Mouse (Mus musculus): ENCODE measurements around the gene Gm28051. TPM values are rescaled to one million over a fixed set of nuclear protein-coding genes. Genes with fewer than 3 reads are reported as not detected.

The Gm28051 gene
- polyA plus RNA-seq, 1 experiment from 2014 or later: not detected

DNA sequence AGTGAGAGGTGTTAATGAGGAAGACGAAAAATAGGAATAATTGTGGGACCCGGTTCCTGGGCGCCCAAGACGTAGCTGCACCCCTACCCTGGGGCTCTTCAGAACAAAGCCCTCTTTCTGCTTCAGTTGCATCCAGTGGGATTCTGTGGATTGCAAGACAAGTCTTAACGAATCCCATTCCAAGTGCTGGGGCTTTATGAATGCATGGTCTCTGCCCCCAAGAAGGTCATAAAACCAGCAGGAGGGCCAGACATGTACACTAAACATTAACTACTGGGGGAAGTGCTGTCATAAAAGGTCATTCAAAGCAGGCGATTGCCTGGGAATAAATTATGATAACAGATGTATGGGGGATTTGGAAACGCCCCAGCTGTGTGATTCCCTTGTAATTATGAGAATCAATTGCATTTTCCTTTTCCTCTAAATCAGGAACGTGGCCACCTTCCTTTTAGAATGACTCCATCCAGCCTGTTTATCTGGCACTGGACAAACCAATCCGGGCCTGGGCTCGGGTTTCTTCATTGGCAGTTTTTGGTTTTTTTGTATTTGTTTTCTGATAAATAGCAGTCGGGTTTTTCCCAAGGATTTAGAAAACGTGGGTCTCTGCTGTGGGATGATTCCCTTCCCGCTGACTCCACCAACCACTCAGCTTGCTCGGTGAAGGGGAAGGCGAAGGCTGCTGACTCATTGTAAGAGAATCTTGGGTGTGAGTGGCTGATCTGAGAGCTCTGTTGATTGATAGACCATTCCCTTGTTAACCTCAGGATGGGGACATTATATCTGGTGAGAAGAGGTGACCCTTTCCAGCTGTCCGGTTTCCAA is 26.6 kb downstream of the Gm28051 start:
- Histone ChIP-seq H3K27ac (ENCODE audit: low read depth, low read length) (peak overlapping the region; percentile 82), H3K27me3 (ENCODE audit: control insufficient read depth, insufficient read depth, low read length) (no peaks in the 10 kb centered on the region), H3K9ac (ENCODE audit: low read depth, low read length) (0 out of 2 replicates have a peak overlapping the region, but pooled peaks have one; percentile 23), H3K4me1 (ENCODE audit: control insufficient read depth, insufficient read depth, low read length) (peaks cover 16% of the 10 kb centered on the region), H3K4me3 (ENCODE audit: low read length) (no peak overlapping the region), H3K36me3 (ENCODE audit: control insufficient read depth, insufficient read depth, low read length) (no peaks in the 10 kb centered on the region), H3K9me3 (ENCODE audit: control insufficient read depth, low read length) (no peaks in the 10 kb centered on the region), H3K4me2 (replicated peaks; ENCODE audit: low read depth, low read length) (peak overlapping the region; percentile 44)
- ATAC-seq (ENCODE audit: low FRiP score, low TSS enrichment): peak; percentile 44
- WGBS: 15% methylated on average over 16 of the region's 16 CpGs

DNA sequence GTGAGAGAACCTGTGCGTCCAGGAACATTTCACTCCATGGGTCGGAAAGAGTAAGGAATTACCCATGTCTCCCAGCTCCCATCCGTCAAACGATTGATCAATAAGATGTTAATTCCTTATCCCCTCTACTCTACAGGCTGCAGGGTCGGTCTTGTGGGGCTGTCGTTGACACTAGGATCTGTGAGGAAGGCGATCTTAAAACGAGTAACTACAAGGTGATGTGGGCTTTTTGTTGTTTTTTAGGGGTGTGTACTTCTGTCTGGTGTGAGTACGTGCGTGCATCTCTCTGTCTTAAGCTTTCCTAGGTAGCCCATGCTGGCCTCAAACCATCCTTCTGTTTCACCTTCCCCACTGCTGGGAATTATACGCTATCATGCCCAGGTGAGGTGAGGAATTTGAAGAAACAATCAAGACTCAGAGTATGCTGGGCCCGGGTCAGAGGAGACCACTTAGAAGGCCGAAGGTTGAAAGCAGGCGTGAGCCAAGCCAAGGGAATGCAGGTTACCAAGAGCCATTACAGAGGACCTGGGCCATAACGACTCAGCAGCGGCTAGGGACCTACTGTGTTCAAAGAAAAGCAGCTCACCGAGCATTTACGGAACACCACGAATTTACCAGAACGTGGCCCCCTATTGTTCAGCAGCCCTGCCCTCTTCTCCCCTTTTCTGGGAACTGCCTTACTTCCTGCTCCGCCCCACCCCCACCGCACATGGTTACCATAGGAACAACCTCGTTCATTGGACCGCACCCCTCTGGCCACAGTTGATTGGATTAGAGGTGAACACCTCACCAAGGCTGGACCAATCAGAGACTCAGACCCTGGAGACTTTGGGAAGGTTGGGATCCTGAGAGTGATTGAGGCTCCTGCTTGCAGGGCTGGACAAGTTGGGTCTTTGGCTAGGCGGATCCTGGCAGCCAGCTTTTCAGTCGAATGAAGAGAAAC is 27.4 kb downstream of the Gm28051 start:
- WGBS: 31% methylated on average over 26 of the region's 26 CpGs
- ATAC-seq (ENCODE audit: low FRiP score, low TSS enrichment): peak; percentile 98
- Histone ChIP-seq H3K4me2 (replicated peaks; ENCODE audit: low read depth, low read length) (peak overlapping the region; percentile 44), H3K27me3 (ENCODE audit: control insufficient read depth, insufficient read depth, low read length) (no peaks in the 10 kb centered on the region), H3K27ac (ENCODE audit: low read depth, low read length) (peak overlapping the region; percentile 82), H3K4me3 (ENCODE audit: low read length) (peak overlapping the region; percentile 22; the same call in 1 of the 2 replicates), H3K9me3 (ENCODE audit: control insufficient read depth, low read length) (no peaks in the 10 kb centered on the region), H3K36me3 (ENCODE audit: control insufficient read depth, insufficient read depth, low read length) (no peaks in the 10 kb centered on the region), H3K9ac (ENCODE audit: low read depth, low read length) (0 out of 2 replicates have a peak overlapping the region, but pooled peaks have one; percentile 23), H3K4me1 (ENCODE audit: control insufficient read depth, insufficient read depth, low read length) (peaks cover 16% of the 10 kb centered on the region)

DNA sequence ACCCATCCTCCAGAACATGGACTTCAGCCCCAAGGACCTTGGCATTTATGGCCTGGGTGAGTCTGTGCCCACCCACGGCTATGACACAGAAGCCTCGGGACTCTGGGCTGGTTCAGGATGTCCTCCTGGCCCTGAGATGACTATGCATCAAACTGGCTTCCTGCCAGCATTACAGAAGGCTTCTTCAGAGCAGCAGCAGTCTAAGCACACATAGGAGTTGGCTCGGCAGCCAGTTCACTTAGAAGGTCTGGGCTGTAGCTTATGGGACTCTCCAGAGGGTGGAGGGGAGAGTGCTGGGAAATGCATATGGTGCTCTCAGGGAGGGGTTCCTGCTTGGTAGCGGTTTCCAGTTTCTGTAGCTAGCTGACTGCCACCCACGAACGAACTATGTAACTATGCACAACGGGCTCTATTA is 31.8 kb downstream of the Gm28051 start:
- no peaks in the 10 kb centered on the region for H3K9me3 ChIP-seq (ENCODE audit: control insufficient read depth, low read length)
- 77% methylated on average over 7 of the region's 7 CpGs for WGBS

GRCm38 (mm10) chr12:102725146-102725545 is 32.4 kb downstream of the Gm28051 start:
- Histone ChIP-seq H3K4me2 (replicated peaks; ENCODE audit: low read depth, low read length) (no peak overlapping the region), H3K4me1 (ENCODE audit: control insufficient read depth, insufficient read depth, low read length) (peaks cover 4% of the 10 kb centered on the region; the same call in 1 of the 2 replicates), H3K9ac (ENCODE audit: low read depth, low read length) (no peak overlapping the region), H3K27ac (ENCODE audit: low read depth, low read length) (no peak overlapping the region), H3K4me3 (ENCODE audit: low read length) (no peak overlapping the region), H3K36me3 (ENCODE audit: control insufficient read depth, insufficient read depth, low read length) (no peaks in the 10 kb centered on the region), H3K9me3 (ENCODE audit: control insufficient read depth, low read length) (no peaks in the 10 kb centered on the region), H3K27me3 (ENCODE audit: control insufficient read depth, insufficient read depth, low read length) (no peaks in the 10 kb centered on the region)
- ATAC-seq (ENCODE audit: low FRiP score, low TSS enrichment): no peak
- WGBS: 95% methylated on average over 6 of the region's 6 CpGs

More for the DNA sequence above, 31.8 kb downstream of the Gm28051 start:
- H3K4me1 ChIP-seq (ENCODE audit: control insufficient read depth, insufficient read depth, low read length): peaks cover 7% of the 10 kb centered on the region; the same call in 1 of the 2 replicates
- H3K4me2 ChIP-seq (replicated peaks; ENCODE audit: low read depth, low read length): no peak overlapping the region
- H3K4me3 ChIP-seq (ENCODE audit: low read length): no peak overlapping the region
- H3K36me3 ChIP-seq (ENCODE audit: control insufficient read depth, insufficient read depth, low read length): no peaks in the 10 kb centered on the region
- no peaks in the 10 kb centered on the region for H3K27me3 ChIP-seq (ENCODE audit: control insufficient read depth, insufficient read depth, low read length)
- no peak for ATAC-seq (ENCODE audit: low FRiP score, low TSS enrichment)
- H3K9ac ChIP-seq (ENCODE audit: low read depth, low read length): no peak overlapping the region
- H3K27ac ChIP-seq (ENCODE audit: low read depth, low read length): no peak overlapping the region

DNA sequence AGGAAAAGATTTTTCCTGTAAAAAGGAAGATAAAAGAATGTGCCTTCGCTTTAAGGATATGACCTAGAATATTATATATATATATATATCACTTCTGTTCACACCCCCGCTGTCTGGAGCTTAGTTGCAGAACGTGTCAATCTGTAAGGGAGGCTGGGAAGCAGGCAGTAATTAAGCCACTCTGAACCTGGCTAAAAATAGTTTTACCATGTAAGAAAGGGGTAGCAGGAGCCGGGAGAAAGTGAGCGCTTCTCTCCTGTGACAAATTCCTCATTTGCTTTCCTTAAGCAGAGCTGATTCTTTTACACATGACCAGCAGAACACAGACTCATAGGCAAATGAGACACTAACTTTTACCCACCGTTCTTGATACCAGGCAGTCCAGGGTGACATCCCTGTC is 33.7 kb downstream of the Gm28051 start:
- no peak overlapping the region for H3K9ac ChIP-seq (ENCODE audit: low read depth, low read length)
- H3K4me3 ChIP-seq (ENCODE audit: low read length): no peak overlapping the region
- no peaks in the 10 kb centered on the region for H3K36me3 ChIP-seq (ENCODE audit: control insufficient read depth, insufficient read depth, low read length)
- 74% methylated on average over 6 of the region's 6 CpGs for WGBS
- no peaks in the 10 kb centered on the region for H3K4me1 ChIP-seq (ENCODE audit: control insufficient read depth, insufficient read depth, low read length)
- H3K27me3 ChIP-seq (ENCODE audit: control insufficient read depth, insufficient read depth, low read length): no peaks in the 10 kb centered on the region
- no peaks in the 10 kb centered on the region for H3K9me3 ChIP-seq (ENCODE audit: control insufficient read depth, low read length)
- H3K27ac ChIP-seq (ENCODE audit: low read depth, low read length): no peak overlapping the region
- H3K4me2 ChIP-seq (replicated peaks; ENCODE audit: low read depth, low read length): no peak overlapping the region
- ATAC-seq (ENCODE audit: low FRiP score, low TSS enrichment): no peak

- 0 out of 2 replicates have a peak overlapping the region, but pooled peaks have one; percentile 24 for H3K27ac ChIP-seq (ENCODE audit: low read depth, low read length)
These were observed 34.6 kb downstream of the Gm28051 start for GRCm38 (mm10) chr12:102722966-102723365.

GRCm38 (mm10) chr12:102722451-102722850 is 35.1 kb downstream of the Gm28051 start:
- ATAC-seq (ENCODE audit: low FRiP score, low TSS enrichment): peak; percentile 87

More at GRCm38 (mm10) chr12:102722966-102723365, 34.6 kb downstream of the Gm28051 start:
- H3K9me3 ChIP-seq (ENCODE audit: control insufficient read depth, low read length): no peaks in the 10 kb centered on the region
- no peaks in the 10 kb centered on the region for H3K27me3 ChIP-seq (ENCODE audit: control insufficient read depth, insufficient read depth, low read length)
- no peaks in the 10 kb centered on the region for H3K36me3 ChIP-seq (ENCODE audit: control insufficient read depth, insufficient read depth, low read length)
- H3K4me2 ChIP-seq (replicated peaks; ENCODE audit: low read depth, low read length): no peak overlapping the region
- no peaks in the 10 kb centered on the region for H3K4me1 ChIP-seq (ENCODE audit: control insufficient read depth, insufficient read depth, low read length)
- no peak overlapping the region for H3K4me3 ChIP-seq (ENCODE audit: low read length)
- ATAC-seq (ENCODE audit: low FRiP score, low TSS enrichment): no peak
- whole genome bisulfite sequencing: 50% methylated on average over 8 of the region's 8 CpGs
- H3K9ac ChIP-seq (ENCODE audit: low read depth, low read length): no peak overlapping the region

GRCm38 (mm10) chr12:102719552-102720315 is 37.8 kb downstream of the Gm28051 start:
- no peaks in the 10 kb centered on the region for H3K27me3 ChIP-seq (ENCODE audit: control insufficient read depth, insufficient read depth, low read length)
- H3K4me1 ChIP-seq (ENCODE audit: control insufficient read depth, insufficient read depth, low read length): no peaks in the 10 kb centered on the region
- no peak overlapping the region for H3K4me3 ChIP-seq (ENCODE audit: low read length)
- 30% methylated on average over 13 of the region's 13 CpGs for WGBS
- H3K9me3 ChIP-seq (ENCODE audit: control insufficient read depth, low read length): no peaks in the 10 kb centered on the region
- no peak overlapping the region for H3K4me2 ChIP-seq (replicated peaks; ENCODE audit: low read depth, low read length)
- 0 out of 2 replicates have a peak, but pooled peaks have one; percentile 56 for ATAC-seq (ENCODE audit: low FRiP score, low TSS enrichment)
- no peak overlapping the region for H3K27ac ChIP-seq (ENCODE audit: low read depth, low read length)
- H3K36me3 ChIP-seq (ENCODE audit: control insufficient read depth, insufficient read depth, low read length): no peaks in the 10 kb centered on the region
- no peak overlapping the region for H3K9ac ChIP-seq (ENCODE audit: low read depth, low read length)

More at GRCm38 (mm10) chr12:102722451-102722850, 35.1 kb downstream of the Gm28051 start:
- 18% methylated on average over 11 of the region's 11 CpGs for WGBS
- no peaks in the 10 kb centered on the region for H3K4me1 ChIP-seq (ENCODE audit: control insufficient read depth, insufficient read depth, low read length)
- H3K4me2 ChIP-seq (replicated peaks; ENCODE audit: low read depth, low read length): peak overlapping the region; percentile 26; the same call in 1 of the 2 replicates
- H3K9me3 ChIP-seq (ENCODE audit: control insufficient read depth, low read length): no peaks in the 10 kb centered on the region
- H3K36me3 ChIP-seq (ENCODE audit: control insufficient read depth, insufficient read depth, low read length): no peaks in the 10 kb centered on the region
- 0 out of 2 replicates have a peak overlapping the region, but pooled peaks have one; percentile 14 for H3K27ac ChIP-seq (ENCODE audit: low read depth, low read length)
- H3K9ac ChIP-seq (ENCODE audit: low read depth, low read length): no peak overlapping the region
- no peak overlapping the region for H3K4me3 ChIP-seq (ENCODE audit: low read length)
- H3K27me3 ChIP-seq (ENCODE audit: control insufficient read depth, insufficient read depth, low read length): no peaks in the 10 kb centered on the region
